ENCODE assay signal across 9 mouse cellular contexts in genomic region chr1:180901107-180901506, GRCm38 (mm10). TPM values are rescaled to one million over a fixed set of nuclear protein-coding genes. Genes with fewer than 3 reads are reported as not detected.
DNase-seq lines count a peak whose midpoint lies in the region; ATAC-seq and TF ChIP-seq lines count a peak whose summit lies in the region.
"Had no signal": no experiment of that assay in that cellular context is flagged by ENCODE, and none has a peak within 500 bp of the region (broad histone marks: within the 10 kb centered on the region; RNA-seq: fewer than 3 reads in every experiment).

No protein-coding gene starts in this region.

- peak; percentile 80 for TF ChIP-seq CTCF in hindbrain, postnatal 0 days (IDR thresholded peaks at IDR 0.05; ENCODE audit: low read depth)

- H3K9ac ChIP-seq in hindbrain, embryonic 11.5 days (ENCODE audit: low read depth, low read length): no peak overlapping the region
- H3K9ac ChIP-seq in hindbrain, embryonic 16.5 days (ENCODE audit: low read depth, low read length): no peak overlapping the region
- no peak overlapping the region for H3K9ac ChIP-seq in hindbrain, postnatal 0 days (replicated peaks; ENCODE audit: low read length)
- H3K9ac ChIP-seq: limb, embryonic 13.5 days had no signal

- peak; percentile 73 for DNase-seq in hindbrain, embryonic 11.5 days (ENCODE audit: low spot score)
- peak; percentile 77 for DNase-seq in CD4-positive helper T cell, adult 2 months (ENCODE audit: low read depth, low spot score)
- peak; percentile 59 for DNase-seq in T-cell, adult 2 months (ENCODE audit: low spot score)
- peak; percentile 88 for DNase-seq in hindbrain, postnatal 0 days (ENCODE audit: low spot score)
- no peak for DNase-seq in urinary bladder, postnatal 14 days (ENCODE audit: low spot score)
- no peak for DNase-seq in layer of hippocampus, postnatal 25 days (ENCODE audit: extremely low spot score in 1 of 2, low spot score in 1 of 2)

- H3K27me3 ChIP-seq in hindbrain, embryonic 11.5 days (ENCODE audit: control insufficient read depth, insufficient read depth, low read length): no peaks in the 10 kb centered on the region
- H3K27me3 ChIP-seq in hindbrain, embryonic 16.5 days (replicated peaks; ENCODE audit: control insufficient read depth, insufficient read depth, low read length): no peaks in the 10 kb centered on the region
- H3K27me3 ChIP-seq in hindbrain, postnatal 0 days (ENCODE audit: insufficient read depth, low read length): no peaks in the 10 kb centered on the region

- H3K4me2 ChIP-seq in hindbrain, embryonic 11.5 days (replicated peaks; ENCODE audit: low read depth, low read length): no peak overlapping the region
- H3K4me2 ChIP-seq in hindbrain, embryonic 16.5 days (ENCODE audit: low read length): no peak overlapping the region
- H3K4me2 ChIP-seq in hindbrain, postnatal 0 days (ENCODE audit: low read depth, low read length): no peak overlapping the region
- H3K4me2 ChIP-seq: limb, embryonic 13.5 days had no signal

- H3K27ac ChIP-seq in hindbrain, embryonic 11.5 days (ENCODE audit: low read depth, low read length): no peak overlapping the region
- H3K27ac ChIP-seq in hindbrain, embryonic 16.5 days (ENCODE audit: low read depth, low read length): no peak overlapping the region
- no peak overlapping the region for H3K27ac ChIP-seq in hindbrain, postnatal 0 days
- H3K27ac ChIP-seq: limb, embryonic 13.5 days had no signal

- no peak overlapping the region for H3K4me3 ChIP-seq in hindbrain, embryonic 11.5 days (ENCODE audit: low read depth, low read length)
- no peak overlapping the region for H3K4me3 ChIP-seq in hindbrain, embryonic 16.5 days (ENCODE audit: low read length)
- no peak overlapping the region for H3K4me3 ChIP-seq in hindbrain, postnatal 0 days (ENCODE audit: low read length)
- H3K4me3 ChIP-seq: limb, embryonic 13.5 days had no signal

- no peaks in the 10 kb centered on the region for H3K36me3 ChIP-seq in hindbrain, embryonic 11.5 days (ENCODE audit: control insufficient read depth, insufficient read depth, low read length)
- peaks cover 3% of the 10 kb centered on the region; the same call in 1 of the 2 replicates for H3K36me3 ChIP-seq in hindbrain, embryonic 16.5 days (ENCODE audit: control insufficient read depth, insufficient read depth, low read length)
- no peaks in the 10 kb centered on the region for H3K36me3 ChIP-seq in hindbrain, postnatal 0 days (ENCODE audit: insufficient read depth, low read length)

- H3K4me1 ChIP-seq in hindbrain, embryonic 11.5 days (replicated peaks; ENCODE audit: control insufficient read depth, insufficient read depth, low read length): peaks cover 4% of the 10 kb centered on the region; the same call in 1 of the 2 replicates
- peaks cover 13% of the 10 kb centered on the region for H3K4me1 ChIP-seq in hindbrain, embryonic 16.5 days (ENCODE audit: control insufficient read depth, insufficient read depth, low read depth, low read length)
- peaks cover 6% of the 10 kb centered on the region; the same call in 1 of the 2 replicates for H3K4me1 ChIP-seq in hindbrain, postnatal 0 days (ENCODE audit: insufficient read depth, low read length)

- H3K9me3 ChIP-seq in hindbrain, embryonic 11.5 days (ENCODE audit: control insufficient read depth, low read length): no peaks in the 10 kb centered on the region
- no peaks in the 10 kb centered on the region for H3K9me3 ChIP-seq in hindbrain, embryonic 16.5 days (ENCODE audit: control insufficient read depth, low read length)
- no peaks in the 10 kb centered on the region for H3K9me3 ChIP-seq in hindbrain, postnatal 0 days (ENCODE audit: low read length)
- H3K9me3 ChIP-seq: limb, embryonic 13.5 days had no signal

- WGBS in hindbrain, embryonic 11.5 days: 4% methylated on average over 4 of the region's 4 CpGs
- 3% methylated on average over 4 of the region's 4 CpGs for WGBS in hindbrain, embryonic 16.5 days
- WGBS in hindbrain, postnatal 0 days: under 1% methylated on average over 4 of the region's 4 CpGs

- no peak for ATAC-seq in hindbrain, embryonic 11.5 days (ENCODE audit: low FRiP score)
- ATAC-seq in hindbrain, embryonic 16.5 days: no peak
- no peak for ATAC-seq in hindbrain, postnatal 0 days
- no peak for ATAC-seq in activated CD4-positive, CD25-positive, alpha-beta regulatory T cell, adult 4 months

RNA-seq across cellular contexts. Expression of gene Pycr2, which starts 3.0 kb away (rescaled TPM):
- 81.2 and 88.5 TPM in 2 replicates for polyA plus RNA-seq in hindbrain, embryonic 11.5 days (2014; fragmentation: Nextera tagmentation; extraction: Ambion mirVana)
- 74.6 and 75.6 TPM in 2 replicates for polyA plus RNA-seq in hindbrain, embryonic 16.5 days (2015; fragmentation: Nextera tagmentation; extraction: Ambion mirVana)
- total RNA-seq in hindbrain, postnatal 0 days (2014; rRNA removed): 70.2 and 76.1 TPM in 2 replicates
- 63.4 and 64.7 TPM in 2 replicates for polyA plus RNA-seq in hindbrain, postnatal 0 days (2015; fragmentation: Nextera tagmentation; extraction: Ambion mirVana)
- total RNA-seq in layer of hippocampus, postnatal 25 days (2021): 10 to 100 TPM; 40.0 to 48.0 TPM
- 10 to 100 TPM; 44.3 to 45.6 TPM for polyA plus RNA-seq in activated CD4-positive, CD25-positive, alpha-beta regulatory T cell, adult 4 months (2017; shearing (Covaris generic))

RNA-seq across cellular contexts. Expression of gene Lefty2, which starts 8.2 kb away (rescaled TPM):
- not detected in 2 replicates for polyA plus RNA-seq in hindbrain, embryonic 11.5 days (2014; fragmentation: Nextera tagmentation; extraction: Ambion mirVana)
- polyA plus RNA-seq in hindbrain, embryonic 16.5 days (2015; fragmentation: Nextera tagmentation; extraction: Ambion mirVana): 4.8 and 5.6 TPM in 2 replicates
- total RNA-seq in hindbrain, postnatal 0 days (2014; rRNA removed): 11.3 and 15.3 TPM in 2 replicates
- 6.8 and 7.1 TPM in 2 replicates for polyA plus RNA-seq in hindbrain, postnatal 0 days (2015; fragmentation: Nextera tagmentation; extraction: Ambion mirVana)
- 1 to 10 TPM; 3.0 to 4.2 TPM for total RNA-seq in layer of hippocampus, postnatal 25 days (2021)
- not detected for polyA plus RNA-seq in activated CD4-positive, CD25-positive, alpha-beta regulatory T cell, adult 4 months (2017; shearing (Covaris generic))

RNA-seq across cellular contexts. Expression of gene Lefty1, which starts 33.7 kb away (rescaled TPM):
- polyA plus RNA-seq in hindbrain, embryonic 11.5 days (2014; fragmentation: Nextera tagmentation; extraction: Ambion mirVana): 0.39 and 0.90 TPM in 2 replicates
- 0.16 and 0.25 TPM in 2 replicates for polyA plus RNA-seq in hindbrain, embryonic 16.5 days (2015; fragmentation: Nextera tagmentation; extraction: Ambion mirVana)
- total RNA-seq in hindbrain, postnatal 0 days (2014; rRNA removed): not detected in 2 replicates
- 0.29 and 0.42 TPM in 2 replicates for polyA plus RNA-seq in hindbrain, postnatal 0 days (2015; fragmentation: Nextera tagmentation; extraction: Ambion mirVana)
- 10 to 100 TPM; 11.2 to 12.4 TPM for total RNA-seq in layer of hippocampus, postnatal 25 days (2021)
- not detected for polyA plus RNA-seq in activated CD4-positive, CD25-positive, alpha-beta regulatory T cell, adult 4 months (2017; shearing (Covaris generic))

RNA-seq across cellular contexts. Expression of gene Tmem63a, which starts 41.0 kb away (rescaled TPM):
- 3.0 and 3.4 TPM in 2 replicates for polyA plus RNA-seq in hindbrain, embryonic 11.5 days (2014; fragmentation: Nextera tagmentation; extraction: Ambion mirVana)
- 2.1 and 2.6 TPM in 2 replicates for polyA plus RNA-seq in hindbrain, embryonic 16.5 days (2015; fragmentation: Nextera tagmentation; extraction: Ambion mirVana)
- 2.9 and 5.4 TPM in 2 replicates for total RNA-seq in hindbrain, postnatal 0 days (2014; rRNA removed)
- 2.5 and 3.0 TPM in 2 replicates for polyA plus RNA-seq in hindbrain, postnatal 0 days (2015; fragmentation: Nextera tagmentation; extraction: Ambion mirVana)
- total RNA-seq in layer of hippocampus, postnatal 25 days (2021): 10 to 100 TPM; 18.7 to 18.9 TPM
- polyA plus RNA-seq in activated CD4-positive, CD25-positive, alpha-beta regulatory T cell, adult 4 months (2017; shearing (Covaris generic)): 10 to 100 TPM; 13.5 to 13.7 TPM

RNA-seq across cellular contexts. Expression of gene Sde2, which starts 50.2 kb away (rescaled TPM):
- 33.8 and 34.7 TPM in 2 replicates for polyA plus RNA-seq in hindbrain, embryonic 11.5 days (2014; fragmentation: Nextera tagmentation; extraction: Ambion mirVana)
- polyA plus RNA-seq in hindbrain, embryonic 16.5 days (2015; fragmentation: Nextera tagmentation; extraction: Ambion mirVana): 28.7 and 32.2 TPM in 2 replicates
- 11.1 and 13.1 TPM in 2 replicates for total RNA-seq in hindbrain, postnatal 0 days (2014; rRNA removed)
- 21.4 and 21.7 TPM in 2 replicates for polyA plus RNA-seq in hindbrain, postnatal 0 days (2015; fragmentation: Nextera tagmentation; extraction: Ambion mirVana)
- 10 to 100 TPM; 20.6 to 23.4 TPM for total RNA-seq in layer of hippocampus, postnatal 25 days (2021)
- polyA plus RNA-seq in activated CD4-positive, CD25-positive, alpha-beta regulatory T cell, adult 4 months (2017; shearing (Covaris generic)): 10 to 100 TPM; 32.3 to 34.1 TPM

Comparison
In these comparisons a context has a peak if more than half of its experiments do, and no peak if none do; other contexts are left out.
1. DNase-seq: peak in hindbrain, embryonic 11.5 days (single experiment), CD4-positive helper T cell, adult 2 months (single experiment), T-cell, adult 2 months (single experiment) and hindbrain, postnatal 0 days (single experiment); none in urinary bladder, postnatal 14 days (single experiment) and layer of hippocampus, postnatal 25 days (0 of 2).